Mouse (Mus musculus) spleen, postnatal 14 days (tissue): ENCODE results near the gene Art2b.
"Not testable (repeated sequence)": the region's sequence is repeated elsewhere in the genome, so short reads cannot be mapped to it uniquely, and the experiment has no call there.

Experiments used
- DNase-seq, 2 experiments: peaks; one replicate each; pipeline ENCODE4 v3.0.0; 2021 to 2022; ENCODE audit warnings: low spot score in 2 of 2

Gene Art2b

DNA sequence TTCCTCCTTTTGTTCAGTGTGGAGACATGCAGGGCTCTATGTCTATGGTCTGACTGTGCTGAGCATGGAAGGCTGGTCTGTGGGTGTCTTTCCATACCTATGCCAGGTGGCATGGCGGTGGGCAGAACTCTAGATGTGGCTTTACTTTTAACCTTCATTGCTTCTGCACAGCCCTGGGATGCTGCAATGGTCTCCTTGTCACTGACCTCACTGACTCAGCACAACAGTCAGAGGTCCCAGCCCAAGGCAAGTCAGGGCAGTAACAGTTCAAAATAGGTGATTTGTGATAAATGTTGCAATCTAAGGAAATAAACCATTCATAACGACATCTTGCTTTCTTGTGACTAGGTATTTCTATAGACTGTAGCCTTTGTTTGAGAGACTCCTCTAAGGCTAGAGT, 21.3 kb downstream of the Art2b start:
- no peak for DNase-seq

DNA sequence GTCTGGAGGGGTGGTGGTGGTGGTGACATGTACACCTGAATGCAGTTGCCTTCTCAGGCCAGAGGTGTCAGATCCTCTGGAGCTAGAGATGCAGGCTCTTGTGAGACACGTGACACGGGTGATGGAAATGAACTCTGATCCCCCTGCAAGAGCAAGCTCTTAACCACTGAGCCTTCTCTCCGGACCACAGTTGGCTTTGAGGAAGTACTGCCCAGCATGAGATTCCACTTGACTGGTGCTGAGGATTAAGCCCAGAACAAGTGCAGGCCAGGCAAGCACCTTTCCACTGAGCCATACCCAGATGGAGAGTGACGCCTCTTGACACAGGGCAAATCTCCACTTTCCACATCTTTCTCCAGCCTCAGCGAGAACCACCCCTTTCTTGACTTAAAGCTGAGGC, 26.0 kb downstream of the Art2b start:
- DNase-seq = not testable (repeated sequence)

DNA sequence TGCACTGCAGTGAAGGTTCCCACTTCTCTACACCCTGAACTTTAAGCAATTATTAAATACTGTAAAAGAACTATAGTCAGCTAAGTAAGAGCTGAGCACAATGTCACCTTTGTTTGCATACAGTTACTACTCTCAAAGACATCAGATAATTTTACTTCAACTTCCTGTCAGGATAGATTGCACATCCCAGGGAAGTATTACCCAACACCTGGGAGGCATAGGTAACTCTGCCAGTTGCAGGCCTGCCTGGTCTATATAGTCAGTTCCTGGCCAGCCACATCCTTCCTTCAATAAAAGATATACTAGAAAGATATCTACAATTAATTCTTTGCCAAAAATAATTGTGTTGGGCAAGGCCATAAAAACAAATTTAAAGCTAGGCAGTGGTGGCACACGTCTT, 28.0 kb downstream of the Art2b start:
- DNase-seq = no peak

DNA sequence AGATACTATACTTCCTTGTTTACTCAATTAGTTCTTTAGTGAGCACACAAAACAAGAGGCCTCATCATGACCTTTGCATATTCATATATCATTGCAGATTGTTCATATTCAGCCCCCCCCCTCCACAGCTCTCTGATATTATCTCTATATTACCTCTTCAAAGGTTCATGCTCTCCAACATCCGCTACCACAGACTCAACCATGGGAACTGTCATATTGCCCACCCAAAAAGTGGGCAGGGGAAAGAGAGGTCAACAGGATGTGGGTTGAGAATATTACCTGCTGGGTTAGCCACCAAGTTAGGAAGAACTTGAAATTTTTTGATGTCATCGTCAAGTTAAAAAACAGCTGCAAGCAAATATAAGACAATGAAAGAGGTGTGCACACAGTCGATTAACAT, 29.9 kb downstream of the Art2b start:
- not testable (repeated sequence) for DNase-seq

DNA sequence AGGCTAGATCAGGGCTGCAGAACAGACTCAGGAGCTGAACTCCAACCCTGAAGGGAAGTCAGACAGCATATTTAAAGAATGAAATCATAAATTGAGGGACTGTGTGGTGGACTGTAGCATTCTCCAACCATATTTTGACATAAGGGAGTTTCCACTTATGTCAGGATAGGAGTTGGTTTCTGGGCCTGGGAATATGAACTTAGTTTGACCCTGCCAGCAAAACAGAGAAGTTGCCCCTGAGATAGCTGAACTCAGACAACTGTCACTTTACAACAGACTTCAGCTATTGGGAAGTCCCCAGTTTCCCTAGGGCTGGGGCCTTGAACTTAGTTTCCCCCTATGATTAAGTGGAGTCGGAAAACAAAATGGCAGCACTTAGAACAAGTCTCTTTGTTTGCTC, 33.9 kb downstream of the Art2b start:
- DNase-seq = no peak

DNA sequence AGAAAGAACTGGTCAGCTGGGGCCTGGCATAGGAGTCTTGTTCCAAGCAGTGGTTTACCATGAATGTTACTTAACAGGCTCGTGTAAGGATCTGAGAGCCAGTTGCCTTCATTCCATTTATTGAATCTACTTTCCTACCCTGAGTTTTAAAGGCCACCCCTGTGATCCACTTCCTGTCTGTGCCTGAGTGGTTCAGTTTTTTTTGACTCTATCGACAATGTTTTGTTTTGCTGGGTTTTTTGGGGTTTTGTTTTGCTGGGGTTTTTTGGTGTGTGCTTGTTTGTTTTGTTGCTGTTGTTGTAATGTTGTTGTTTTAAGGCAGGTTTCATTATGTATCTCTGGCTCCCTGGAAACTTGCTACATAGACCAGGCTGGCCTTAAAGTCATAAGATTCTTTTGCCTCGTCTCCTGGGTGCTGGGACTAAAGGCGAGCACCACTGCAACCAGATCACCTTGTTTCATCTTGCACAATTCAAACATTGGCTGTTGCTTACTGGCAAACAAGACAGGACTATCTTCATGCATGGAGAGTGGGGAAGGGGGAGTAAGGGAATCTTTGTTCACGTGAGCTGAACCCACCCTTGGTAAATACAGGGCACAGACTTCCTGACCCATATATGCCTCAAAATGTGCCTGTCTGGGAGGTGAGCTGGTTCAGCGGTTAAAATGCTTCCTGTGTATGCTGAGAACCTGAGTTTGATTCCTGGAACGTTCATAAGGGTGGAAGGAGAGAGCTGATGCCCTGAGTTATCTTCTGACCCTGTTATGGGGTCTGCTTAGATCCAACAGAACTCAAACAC, 34.5 kb downstream of the Art2b start:
- DNase-seq = no peak

DNA sequence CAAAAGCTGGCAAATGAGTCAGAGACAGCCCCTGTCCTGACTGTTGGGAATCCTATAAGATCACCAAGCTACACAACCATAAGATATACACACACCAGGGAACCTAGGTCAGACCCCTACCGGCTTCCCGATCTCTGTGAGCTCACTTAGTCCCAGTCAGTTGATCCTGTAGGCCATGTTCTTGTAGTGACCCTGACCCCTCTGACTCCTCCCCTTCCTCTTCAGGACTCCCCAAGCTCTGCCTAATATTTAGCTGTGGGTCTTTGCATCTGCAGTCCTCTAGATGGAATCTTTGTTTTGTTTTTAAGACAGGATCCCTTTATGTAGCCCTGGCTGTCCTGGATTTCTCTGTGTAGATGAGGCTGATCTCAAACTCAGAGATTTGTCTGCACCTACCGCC, 36.1 kb downstream of the Art2b start:
- DNase-seq = no peak

DNA sequence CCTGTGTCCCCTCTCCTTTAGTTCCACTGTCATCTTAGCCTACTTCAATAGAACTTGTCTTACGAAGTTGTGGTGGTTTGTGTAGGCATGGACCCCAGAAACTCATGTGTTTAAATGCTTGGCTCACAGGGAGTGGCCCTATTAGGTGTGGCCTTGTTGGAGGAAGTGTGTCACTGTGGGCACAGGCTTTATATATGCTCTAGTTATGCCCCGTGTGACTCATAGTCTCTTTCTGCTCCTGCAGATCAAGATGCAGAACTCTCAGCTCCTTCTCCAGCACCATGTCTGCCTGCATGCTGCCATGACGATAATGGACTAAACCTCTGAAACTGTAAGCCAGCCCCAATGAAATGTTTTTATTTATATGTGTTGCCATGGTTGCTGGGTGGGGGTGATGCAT, 37.7 kb downstream of the Art2b start:
- no peak for DNase-seq

DNA sequence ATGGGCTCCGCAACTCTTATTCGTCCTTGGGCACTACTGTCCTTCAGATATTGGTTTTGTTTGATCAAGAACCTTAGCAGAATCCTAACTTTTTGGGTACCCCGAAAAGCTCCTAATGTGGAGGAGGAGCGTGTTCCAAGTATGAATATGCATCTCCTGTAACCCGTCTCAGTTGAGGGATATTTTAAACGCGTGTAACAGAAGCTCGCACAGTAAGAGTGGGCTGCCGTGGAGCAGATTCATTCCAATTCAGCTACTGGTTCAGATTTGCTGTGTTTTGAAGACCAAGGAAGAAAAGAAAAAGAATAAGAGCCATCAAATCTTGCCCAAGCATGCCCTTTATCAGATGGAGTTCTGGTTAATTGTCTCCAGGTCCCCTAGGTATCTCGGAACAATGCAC, 43.7 kb downstream of the Art2b start:
- no peak for DNase-seq

DNA sequence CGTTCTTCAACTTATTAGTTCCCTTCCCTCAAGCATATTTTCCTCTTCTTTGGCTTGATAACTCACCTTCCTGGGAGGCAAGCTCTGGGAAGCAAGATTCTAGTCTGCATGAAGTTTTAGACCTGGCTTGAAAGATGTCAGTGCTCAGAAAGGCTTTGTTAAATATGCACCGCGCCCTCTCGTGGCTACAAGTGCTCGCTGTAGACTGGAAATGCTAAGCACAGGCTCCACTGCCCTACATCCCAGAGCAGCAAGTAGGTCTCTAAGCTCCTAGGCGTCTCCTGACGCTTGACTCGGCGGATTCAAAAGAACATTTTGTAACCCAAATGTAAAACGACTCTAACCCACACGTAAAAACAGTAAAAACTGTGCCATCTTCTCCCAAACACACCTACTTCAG, 44.3 kb downstream of the Art2b start:
- DNase-seq = peak; percentile 19 to 50

DNA sequence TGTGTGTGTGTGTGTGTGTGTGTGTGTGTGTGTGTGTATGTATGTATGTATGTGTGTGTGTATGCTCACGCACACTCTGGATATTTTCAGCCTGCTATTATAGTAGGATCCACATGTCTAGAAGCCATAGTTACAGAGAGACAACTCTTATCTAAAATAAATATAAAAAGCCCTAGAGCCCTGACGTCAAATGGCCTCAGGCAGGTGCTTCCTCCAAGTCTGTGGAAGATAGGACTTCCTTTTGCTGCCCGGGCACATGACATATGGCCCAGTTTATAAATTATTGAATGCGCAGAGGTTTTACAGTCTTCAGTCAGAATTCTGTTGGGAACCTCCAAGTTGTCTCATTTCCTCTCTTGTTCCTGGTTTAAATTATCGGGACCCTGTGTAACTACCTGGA, 44.7 kb downstream of the Art2b start:
- no peak for DNase-seq

DNA sequence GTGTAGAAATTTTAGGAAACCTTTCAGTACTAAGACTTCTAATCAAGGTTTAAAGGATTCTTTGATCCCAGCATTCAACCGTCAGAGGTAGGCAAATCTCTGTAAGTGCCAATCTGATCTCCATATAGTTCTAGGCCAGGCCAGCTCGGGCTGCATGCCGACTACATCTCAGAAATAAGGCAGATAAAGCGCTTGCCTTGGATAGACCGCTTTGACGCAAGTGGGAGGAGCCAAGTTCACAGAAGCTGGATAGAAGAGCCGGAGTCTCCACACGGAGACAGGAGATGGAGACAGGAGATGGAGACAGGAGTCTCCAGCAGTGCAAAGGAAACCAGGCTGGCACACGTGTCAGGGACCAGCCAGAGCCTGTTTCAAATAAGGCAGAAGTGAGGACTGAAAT, 45.6 kb downstream of the Art2b start:
- DNase-seq = no peak

DNA sequence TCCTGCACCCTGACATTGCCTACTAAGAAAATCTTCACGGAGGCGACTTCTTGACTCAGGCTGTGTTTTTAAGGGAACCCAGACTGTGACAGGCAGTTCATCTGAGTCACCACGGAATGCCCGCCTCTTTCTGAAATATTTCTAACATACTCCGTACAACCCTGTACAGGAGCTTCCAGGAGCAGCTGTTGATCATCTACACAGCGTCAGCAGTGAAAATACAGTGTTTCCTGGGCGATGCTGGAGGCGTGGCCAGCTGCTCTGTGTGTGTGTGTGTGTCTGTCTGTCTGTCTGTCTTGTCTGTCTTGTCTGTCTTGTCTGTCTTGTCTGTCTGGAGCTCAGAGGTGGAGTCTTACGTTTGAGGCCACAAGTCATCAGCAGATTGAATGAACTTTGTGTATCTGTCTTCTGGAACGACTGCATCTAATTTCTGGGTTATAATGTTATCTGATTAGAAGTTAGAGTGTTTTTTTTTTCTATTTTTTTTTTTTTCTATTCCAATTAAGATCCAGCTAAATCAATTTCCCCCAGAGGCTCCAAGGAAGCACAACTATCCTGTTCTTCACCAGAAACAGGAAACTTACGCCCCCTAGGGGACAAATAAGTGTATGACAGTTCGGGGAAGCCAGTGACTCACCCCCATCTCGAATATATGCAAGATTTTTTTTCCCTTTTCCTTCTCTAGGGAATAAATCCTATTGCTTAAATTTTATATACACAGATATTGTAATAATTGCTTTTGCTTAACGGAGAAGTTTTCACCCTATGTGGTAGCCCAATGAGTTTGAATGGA, 47.1 kb downstream of the Art2b start:
- no peak for DNase-seq

DNA sequence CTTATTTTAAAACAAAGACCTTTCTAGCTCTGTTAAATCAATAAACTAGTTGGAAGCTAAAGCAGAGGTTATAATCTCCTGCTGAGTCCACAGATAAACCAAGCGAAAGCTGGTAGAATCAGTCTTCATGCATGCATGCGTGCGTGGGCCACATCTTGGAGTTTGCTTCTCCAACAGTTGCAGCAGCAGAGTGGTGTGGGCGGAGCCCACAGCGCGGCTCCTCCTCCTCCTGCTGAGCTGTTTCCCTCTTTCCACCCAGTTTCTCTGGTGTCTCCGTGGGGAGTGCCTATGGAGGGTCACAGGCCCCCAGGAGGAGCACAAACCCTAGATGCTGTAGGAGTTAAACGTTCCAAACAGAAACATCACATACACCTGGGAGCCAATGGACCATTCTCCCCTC, 47.9 kb downstream of the Art2b start:
- DNase-seq = no peak

DNA sequence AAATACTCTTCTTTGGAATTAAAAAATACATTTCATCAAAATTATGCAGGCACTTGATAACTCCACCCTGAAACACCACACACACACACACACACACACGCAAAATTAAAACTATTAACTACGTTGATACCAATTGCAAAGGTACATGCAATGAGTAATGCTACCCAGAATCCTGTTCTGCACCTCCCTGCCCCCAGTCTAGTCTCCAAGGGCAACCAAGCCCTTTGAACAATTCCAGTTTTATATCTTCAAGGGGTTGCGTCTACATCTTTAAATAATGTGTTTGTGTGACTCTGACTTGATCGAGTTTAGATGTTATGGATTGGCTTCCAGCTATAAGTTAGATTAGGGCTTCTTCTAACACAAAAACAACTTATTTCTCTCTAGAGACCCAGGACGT, 49.9 kb downstream of the Art2b start:
- no peak for DNase-seq

DNA sequence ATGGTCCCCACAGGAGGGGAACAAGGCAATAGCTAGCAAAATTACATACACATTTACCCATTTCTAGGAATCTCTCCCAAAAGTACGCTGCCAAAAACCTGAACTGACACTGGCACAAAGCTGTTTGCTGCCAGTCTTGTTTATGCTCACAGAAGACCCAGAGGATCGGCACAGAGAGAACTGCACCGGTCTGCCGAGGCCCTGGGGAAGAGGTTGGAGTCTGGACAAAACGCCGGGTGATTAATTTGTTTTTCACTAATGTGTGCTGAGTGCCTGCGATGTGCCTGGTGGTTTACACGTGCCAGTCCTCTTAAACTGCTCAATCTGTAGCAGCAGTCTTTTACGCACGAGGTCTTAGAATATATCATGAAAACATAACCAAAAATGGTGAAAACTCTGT, 50.3 kb downstream of the Art2b start:
- DNase-seq = no peak

DNA sequence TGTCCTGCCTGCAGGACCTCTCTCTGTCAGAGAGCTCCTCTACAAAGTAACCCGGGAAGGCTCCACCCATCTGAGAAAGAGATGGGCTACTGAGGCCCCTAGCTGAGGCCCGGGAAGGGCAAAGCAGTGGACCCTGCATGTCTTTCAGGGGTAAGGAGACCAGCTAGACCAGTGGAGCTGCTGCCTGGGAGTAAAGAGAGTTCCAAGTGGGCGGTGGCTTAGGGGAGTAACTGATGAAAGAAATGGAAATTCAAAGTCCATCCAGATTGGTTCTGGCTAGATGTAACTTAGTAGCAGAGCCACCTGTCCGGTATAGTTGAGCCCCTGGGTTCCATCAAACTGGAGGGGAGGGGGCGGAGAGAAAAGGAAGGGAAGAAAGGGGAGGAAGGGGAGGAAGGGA, 51.0 kb downstream of the Art2b start:
- DNase-seq = no peak
